Mouse (Mus musculus): ENCODE measurements around the gene Parp16.
"Not testable (repeated sequence)": the region's sequence is repeated elsewhere in the genome, so short reads cannot be mapped to it uniquely, and the experiment has no call there.

Parp16 gene

GRCm38 (mm10) chr9:65247502-65248376 is 52.6 kb downstream of the Parp16 start:
- DNase-seq, result peak; percentile 22

GRCm38 (mm10) chr9:65248377-65248690 is 53.2 kb downstream of the Parp16 start:
- DNase-seq, result no peak

- DNase-seq, result no peak
Observed at GRCm38 (mm10) chr9:65252026-65252425, 56.9 kb downstream of the Parp16 start.

- no peak for DNase-seq
Observed at GRCm38 (mm10) chr9:65255906-65256600, 60.9 kb downstream of the Parp16 start.

- DNase-seq, result no peak
Observed at GRCm38 (mm10) chr9:65257218-65257910, 62.2 kb downstream of the Parp16 start.

- DNase-seq, result no peak
Observed at GRCm38 (mm10) chr9:65259366-65259765, 64.2 kb downstream of the Parp16 start.

- peak; percentile 31 for DNase-seq
Observed at GRCm38 (mm10) chr9:65261591-65262230, 66.6 kb downstream of the Parp16 start.

GRCm38 (mm10) chr9:65262641-65263120 is 67.5 kb downstream of the Parp16 start:
- no peak for DNase-seq

GRCm38 (mm10) chr9:65264959-65265358 is 69.8 kb downstream of the Parp16 start, which contains the start of gene Cilp:
Gene Cilp (plus strand): TSS chr9:65265180.
- DNase-seq, result no peak

- DNase-seq, result no peak
Observed at GRCm38 (mm10) chr9:65267742-65268515, 72.8 kb downstream of the Parp16 start.

GRCm38 (mm10) chr9:65273048-65273809 is 78.1 kb downstream of the Parp16 start:
- no peak for DNase-seq

GRCm38 (mm10) chr9:65273873-65274272 is 78.7 kb downstream of the Parp16 start:
- no peak for DNase-seq

GRCm38 (mm10) chr9:65274851-65275250 is 79.7 kb downstream of the Parp16 start:
- DNase-seq, result not testable (repeated sequence)

GRCm38 (mm10) chr9:65275810-65276530 is 80.8 kb downstream of the Parp16 start:
- no peak for DNase-seq

- DNase-seq, result peak; percentile 38
Observed at GRCm38 (mm10) chr9:65281536-65282151, 86.5 kb downstream of the Parp16 start.

- DNase-seq, result peak; percentile 39
Observed at GRCm38 (mm10) chr9:65283301-65283700, 88.1 kb downstream of the Parp16 start.

- DNase-seq, result not testable (repeated sequence)
Observed at GRCm38 (mm10) chr9:65288252-65288651, 93.1 kb downstream of the Parp16 start.
